Mouse (Mus musculus) heart, adult 2 months (tissue): ENCODE results near the gene Plod3.

Experiments
- CTCF ChIP-seq: fragments of 200-600 bp; IDR thresholded peaks from 2 replicates; pipeline ENCODE4 v1.8.1; 2022; ENCODE audit warnings: antibody characterized with exemption, mild to moderate bottlenecking, moderate library complexity
- EP300 ChIP-seq: fragments of 200-500 bp; IDR thresholded peaks from 2 replicates; pipeline ENCODE4 v1.6.1; 2011; ENCODE audit warnings: low read depth, low read length, control low read depth; ENCODE audit not compliant: insufficient read depth
- POLR2A ChIP-seq: fragments of 200-500 bp; IDR thresholded peaks from 2 replicates; pipeline ENCODE4 v1.6.1; 2011; ENCODE audit warnings: mild to moderate bottlenecking, low read depth, low read length, control low read depth; ENCODE audit not compliant: insufficient read depth

- TF ChIP-seq CTCF (no peak), POLR2A (no peak), EP300 (no peak)
Measured at GRCm38 (mm10) chr5:136988420-136988819, 1.6 kb downstream of the Plod3 start.
